Mouse (Mus musculus) T-cell, adult 66 days (primary cell): ENCODE results near the gene Aplp1. TPM values are rescaled to one million over a fixed set of nuclear protein-coding genes. Genes with fewer than 3 reads are reported as not detected.

Experiments
- total RNA-seq, 2 experiments: library from RNA; stranded (reverse); gene quantifications; 3 replicates in 1 of 2; 4 replicates in 1 of 2; pipeline ENCODE4 v1.2.4; 2023

The Aplp1 gene
- total RNA-seq: 1 to 10 TPM; 3.8 to 4.3 TPM

GRCm38 (mm10) chr7:30444971-30445751 lies at the start of gene Aplp1:
TSS of gene Aplp1 (minus strand) at chr7:30445535.

GRCm38 (mm10) chr7:30493401-30493931 lies 48.1 kb upstream of the Aplp1 start, which contains the start of gene Prodh2:
TSS of gene Prodh2 (plus strand) at chr7:30493622.

GRCm38 (mm10) chr7:30457629-30458330 lies 12.4 kb upstream of the Aplp1 start, which contains the start of the genes Kirrel2 and Nphs1:
TSS of gene Kirrel2 (minus strand) at chr7:30457690.
TSS of gene Nphs1 (plus strand) at chr7:30458315.

GRCm38 (mm10) chr7:30421175-30421889 lies 24.0 kb downstream of the Aplp1 start, which contains the start of gene Nfkbid:
TSS of gene Nfkbid (plus strand) at chr7:30421732.

DNA sequence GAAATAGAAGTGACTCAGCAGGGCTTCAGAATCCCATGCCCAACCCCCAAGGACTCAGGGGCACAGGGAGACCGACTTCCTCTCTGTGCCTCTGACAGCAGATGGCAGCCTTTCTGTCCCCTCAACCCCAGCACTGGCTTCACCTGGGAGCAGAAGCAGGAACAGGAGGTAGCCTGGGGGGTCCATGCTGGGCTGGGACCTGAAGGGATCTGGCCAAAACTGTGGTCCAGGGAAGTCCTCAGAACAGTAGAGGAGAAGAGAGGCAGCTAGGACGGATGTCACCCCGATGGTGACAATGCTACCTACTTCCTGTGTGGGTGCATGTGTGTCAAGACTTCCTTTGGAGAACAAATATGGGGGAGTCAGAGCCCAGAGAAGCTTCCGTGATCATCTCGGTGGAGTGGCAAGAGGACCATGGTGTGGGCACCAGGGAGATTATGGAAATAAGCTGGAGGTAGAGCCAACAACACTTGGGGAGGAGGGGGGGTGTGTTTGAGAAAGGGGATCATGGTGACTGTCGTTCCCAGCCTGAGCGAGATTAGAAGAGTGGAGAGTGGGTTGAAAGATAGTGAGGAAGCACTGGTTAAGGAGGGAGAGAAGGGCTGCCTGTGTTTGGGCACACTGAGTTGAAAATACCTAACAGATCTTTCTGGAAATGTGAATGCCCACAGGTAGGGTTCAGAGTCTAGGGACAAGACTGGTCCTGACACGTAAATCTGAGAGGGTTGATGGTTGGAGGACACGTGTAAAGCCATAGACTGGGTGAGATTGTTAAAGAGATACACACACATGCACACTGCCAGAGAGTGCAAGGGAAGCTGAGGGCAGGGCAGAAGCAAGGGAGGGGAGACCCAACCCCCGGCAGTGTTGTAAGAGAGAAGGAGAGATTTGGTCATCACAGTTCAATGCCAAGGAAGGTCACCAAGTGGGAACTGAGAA lies 25.5 kb downstream of the Aplp1 start, which contains the start of gene Hcst:
Gene Hcst (minus strand): TSS at position 294 of the 939 bp plus-strand sequence.

GRCm38 (mm10) chr7:30413596-30413995 lies 31.7 kb downstream of the Aplp1 start, which contains the start of gene Tyrobp:
TSS of gene Tyrobp (plus strand) at chr7:30413760.

Other genes with a start within 250 kb of the Aplp1 start
- gene Capns1, start 246.7 kb downstream of the Aplp1 start, total RNA-seq: 100 to 1,000 TPM; 155 to 167 TPM
- gene Polr2i, start 213.6 kb downstream of the Aplp1 start, total RNA-seq: 10 to 100 TPM; 35.1 to 43.9 TPM
- gene Tbcb, start 213.3 kb downstream of the Aplp1 start, total RNA-seq: 10 to 100 TPM; 26.0 to 27.3 TPM
- not detected for gene Ovol3, start 209.8 kb downstream of the Aplp1 start, total RNA-seq
- gene Thap8, start 165.4 kb downstream of the Aplp1 start, total RNA-seq: 1 to 10 TPM in 1 of 2 experiments, under 1 TPM in 1; 0.44 to 1.3 TPM
- 1 to 10 TPM; 4.0 to 8.4 TPM for gene Wdr62, start 165.1 kb downstream of the Aplp1 start, total RNA-seq
- gene Clip3, start 153.8 kb downstream of the Aplp1 start, total RNA-seq: under 1 TPM; 0.64 to 0.65 TPM
- 10 to 100 TPM; 39.8 to 42.3 TPM for gene Alkbh6, start 136.8 kb downstream of the Aplp1 start, total RNA-seq
- gene Syne4, start 130.7 kb downstream of the Aplp1 start, total RNA-seq: 1 to 10 TPM; 5.5 to 6.3 TPM
- 1 to 10 TPM; 6.6 to 9.5 TPM for gene E130208F15Rik, start 123.8 kb downstream of the Aplp1 start, total RNA-seq
- 10 to 100 TPM in 1 of 2 experiments, 1 to 10 TPM in 1; 8.8 to 11.4 TPM for gene Sdhaf1, start 121.6 kb downstream of the Aplp1 start, total RNA-seq
- gene Lrfn3, start 82.8 kb downstream of the Aplp1 start, total RNA-seq: not detected
- 10 to 100 TPM; 10.7 to 27.3 TPM for gene Tyrobp, start 31.8 kb downstream of the Aplp1 start, total RNA-seq
- 100 to 1,000 TPM; 185 to 201 TPM for gene Hcst, start 25.7 kb downstream of the Aplp1 start, total RNA-seq
- gene Nfkbid, start 23.8 kb downstream of the Aplp1 start, total RNA-seq: 10 to 100 TPM; 40.1 to 45.7 TPM
- gene Kirrel2, start 12.2 kb upstream of the Aplp1 start, total RNA-seq: not detected
- not detected for gene Nphs1, start 12.8 kb upstream of the Aplp1 start, total RNA-seq
- gene Prodh2, start 48.1 kb upstream of the Aplp1 start, total RNA-seq: not detected
- gene Arhgap33, start 89.5 kb upstream of the Aplp1 start, total RNA-seq: 1 to 10 TPM; 3.3 to 6.3 TPM
- 1 to 10 TPM; 2.0 to 2.3 TPM for gene Hspb6, start 106.6 kb upstream of the Aplp1 start, total RNA-seq
- 10 to 100 TPM; 15.1 to 19.7 TPM for gene Proser3, start 106.8 kb upstream of the Aplp1 start, total RNA-seq
- 10 to 100 TPM; 38.3 to 46.3 TPM for gene Lin37, start 114.3 kb upstream of the Aplp1 start, total RNA-seq
- gene U2af1l4, start 117.8 kb upstream of the Aplp1 start, total RNA-seq: 10 to 100 TPM; 74.3 to 75.7 TPM
- 10 to 100 TPM; 24.2 to 32.0 TPM for gene Gm49396, start 117.8 kb upstream of the Aplp1 start, total RNA-seq
- 100 to 1,000 TPM; 127 to 151 TPM for gene Psenen, start 118.1 kb upstream of the Aplp1 start, total RNA-seq
- 10 to 100 TPM; 44.6 to 51.3 TPM for gene Igflr1, start 119.9 kb upstream of the Aplp1 start, total RNA-seq
- 100 to 1,000 TPM; 136 to 141 TPM for gene Kmt2b, start 143.2 kb upstream of the Aplp1 start, total RNA-seq
- gene Zbtb32, start 153.4 kb upstream of the Aplp1 start, total RNA-seq: 1 to 10 TPM; 3.0 to 3.5 TPM
- 1 to 10 TPM in 1 of 2 experiments, under 1 TPM in 1; 0.79 to 1.1 TPM for gene Upk1a, start 167.3 kb upstream of the Aplp1 start, total RNA-seq
- gene Cox6b1, start 180.6 kb upstream of the Aplp1 start, total RNA-seq: 100 to 1,000 TPM; 198 to 235 TPM
- gene Etv2, start 190.3 kb upstream of the Aplp1 start, total RNA-seq: not detected
- 100 to 1,000 TPM; 103 to 113 TPM for gene Rbm42, start 204.8 kb upstream of the Aplp1 start, total RNA-seq
- gene Haus5, start 219.5 kb upstream of the Aplp1 start, total RNA-seq: 10 to 100 TPM; 30.2 to 32.6 TPM
- not detected for gene Pmis2, start 226.1 kb upstream of the Aplp1 start, total RNA-seq